Mouse (Mus musculus) embryonic stem cell, embryonic (primary cell): Measurements from ENCODE around the gene Tfpt.

Experiments used
- CTCF ChIA-PET, 4 experiments: fragments of 300-600 bp in 2 of 4; fragments of 350-600 bp in 2 of 4; sonication (Branson Sonifier 250); formaldehyde crosslinking; loops; one replicate each; lab custom pipeline; 2022; ENCODE audit warnings: inconsistent platforms in 2 of 4; lab: Charles Lee
- POLR2A ChIA-PET, 4 experiments: fragments of 300-600 bp in 2 of 4; fragments of 350-600 bp in 2 of 4; sonication (Branson Sonifier 250); formaldehyde crosslinking; loops; one replicate each; lab custom pipeline; 2022; ENCODE audit warnings: antibody characterized with exemption in 4 of 4, inconsistent platforms in 1 of 4; lab: Charles Lee

Gene Tfpt

DNA sequence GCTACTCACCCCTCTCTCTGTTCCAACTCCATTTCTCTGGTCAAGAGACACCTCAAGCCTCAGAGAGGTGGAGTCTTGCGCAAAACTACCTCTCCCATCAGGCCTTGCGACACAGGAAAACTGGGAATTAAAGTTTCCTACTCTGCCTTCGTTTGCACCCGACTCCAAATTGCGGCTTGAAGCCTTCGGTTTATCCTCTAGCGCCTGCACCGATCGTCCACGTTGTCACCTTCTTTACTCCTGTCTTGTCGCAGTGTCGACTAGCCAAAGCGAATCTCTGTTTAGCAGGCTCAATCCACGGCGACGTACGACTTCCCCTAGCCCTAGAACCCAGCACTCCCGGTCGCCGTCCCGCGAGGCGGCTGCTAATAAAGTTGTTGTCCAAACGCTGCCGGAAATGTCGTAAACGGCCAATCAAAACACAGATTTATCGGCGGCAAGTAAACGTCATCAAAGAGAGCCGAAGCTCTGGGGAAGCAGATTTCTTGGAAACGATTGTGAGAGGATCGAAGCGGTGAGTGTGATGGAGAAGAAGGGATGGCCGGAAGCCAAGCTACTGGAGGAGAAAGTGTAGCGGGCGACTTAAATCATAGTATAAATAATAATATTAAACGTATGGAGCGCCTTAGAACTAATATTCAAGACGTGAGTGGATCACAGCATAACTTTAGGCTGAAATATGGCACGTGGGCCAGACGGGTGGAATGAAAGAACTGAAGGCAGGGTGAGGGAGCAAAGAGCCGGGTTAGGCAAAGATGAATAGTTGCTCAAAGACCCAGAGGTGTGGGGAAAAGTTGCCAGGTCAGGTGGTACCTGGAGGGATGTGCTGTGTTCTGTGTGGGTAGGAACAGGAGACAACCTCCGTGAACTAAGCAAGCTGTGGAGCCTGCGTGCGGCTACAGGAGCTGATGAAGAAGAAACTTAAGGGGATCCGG, at the start of gene Tfpt, which contains the start of gene Prpf31:
Gene Tfpt, minus strand, starts transcription at position 387 of the 935 bp plus-strand sequence.
Gene Prpf31, plus strand, starts transcription at position 443 of the 935 bp plus-strand sequence.
- ChIA-PET POLR2A (interaction anchor here (0.6 to 30.5 kb wide), 51 partner anchors 8 to 1110 kb away, joined by 3 to 772 read pairs (median 5); partner anchors contain the start of genes Cnot3 (in 4 of the 4), Ndufa3 (in 4 of the 4), Leng1 (in 3 of the 4) and Mboat7 (in 3 of the 4)), CTCF (interaction anchor here (0.6 to 1.7 kb wide), 5 partner anchors 13 to 302 kb away, joined by 3 to 8 read pairs (median 5); partner anchors contain the start of gene Ndufa3 (in 3 of the 4))

DNA sequence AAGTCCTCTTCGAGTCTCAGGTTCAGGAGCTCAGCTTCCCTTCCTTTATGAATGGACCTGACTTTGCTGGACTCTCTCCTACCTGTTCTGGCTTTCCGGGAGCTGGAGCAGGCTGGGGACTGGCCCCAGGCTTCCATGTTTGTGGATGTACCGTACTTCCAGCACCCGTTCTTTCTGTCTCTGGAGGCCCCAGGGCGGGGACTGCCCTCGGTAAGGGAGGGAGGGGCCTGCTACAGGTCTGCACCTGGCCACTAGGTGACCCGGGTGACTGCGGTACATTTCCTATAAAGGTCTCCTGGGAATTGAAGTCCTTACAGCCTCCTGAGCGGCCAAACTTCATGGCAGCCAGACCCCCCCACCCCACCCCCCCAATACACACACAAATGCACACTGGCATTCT, 47.6 kb upstream of the Tfpt start, which contains the start of gene Tmc4:
Gene Tmc4, minus strand, starts transcription at position 212 of the 400 bp plus-strand sequence.
- ChIA-PET POLR2A (interaction anchor here (0.6 to 11.1 kb wide), 20 partner anchors 11 to 203 kb away, joined by 3 to 172 read pairs (median 4); partner anchors contain the start of genes Cnot3 (in 3 of the 4), Leng1 (in 3 of the 4), Mboat7 (in 3 of the 4) and Tsen34 (in 3 of the 4)), CTCF (interaction anchor here in 2 of 4 experiments (0.9 to 1.5 kb wide), 5 partner anchors 13 to 750 kb away, joined by 3 to 7 read pairs (median 3); partner anchors contain the start of genes Cnot3 (in 1 of the 2) and Tsen34 (in 1 of the 2))

DNA sequence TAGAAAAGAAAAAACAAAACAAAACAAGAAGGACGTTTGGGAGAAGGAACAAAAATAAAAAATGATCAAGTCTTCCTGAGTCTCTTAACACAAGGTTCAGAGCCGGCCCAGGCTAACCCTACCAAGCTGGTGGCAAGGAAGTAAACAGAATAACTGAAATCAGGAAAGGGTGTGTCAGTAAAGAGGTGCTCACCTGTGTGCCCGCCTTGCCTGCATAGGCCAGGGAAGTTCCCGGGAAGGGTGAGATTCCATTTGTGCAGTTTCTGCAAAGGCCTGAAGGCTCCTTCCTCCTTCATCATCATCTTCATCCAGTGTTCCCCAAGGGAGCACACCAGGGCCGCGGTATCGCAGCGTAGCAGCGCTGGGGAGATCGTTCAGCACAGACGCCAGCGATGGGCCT, 46.6 kb upstream of the Tfpt start:
- ChIA-PET CTCF (interaction anchor here in 3 of 4 experiments (0.5 to 1.5 kb wide), 5 partner anchors 10 to 795 kb away, joined by 3 to 4 read pairs (median 3); partner anchors contain the start of gene Cnot3 (in 1 of the 3)), POLR2A (interaction anchor here in 3 of 4 experiments (1.2 to 11.1 kb wide), 14 partner anchors 10 to 59 kb away, joined by 3 to 172 read pairs (median 13); partner anchors contain the start of genes Cnot3 (in 3 of the 3), Leng1 (in 2 of the 3), Mboat7 (in 2 of the 3) and Tsen34 (in 2 of the 3))

DNA sequence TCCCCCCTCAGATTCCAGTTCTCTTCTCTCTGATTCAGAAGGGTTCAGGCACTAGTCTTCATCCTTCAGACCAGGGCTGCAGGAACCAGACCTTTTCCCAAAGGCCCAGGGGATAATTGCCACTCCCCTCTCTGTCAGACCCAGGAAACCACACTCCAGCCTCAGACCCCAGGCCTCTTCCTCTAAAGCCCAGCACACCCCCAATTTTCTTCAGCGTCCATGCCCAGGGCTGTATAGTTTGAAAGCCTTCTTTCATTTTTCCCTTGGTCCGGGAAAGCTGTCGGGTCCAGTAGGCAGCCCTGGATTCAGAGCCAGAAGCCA, 45.5 kb upstream of the Tfpt start:
- CTCF ChIA-PET: interaction anchor here in 3 of 4 experiments (0.6 to 2.0 kb wide), 10 partner anchors 8 to 852 kb away, joined by 3 to 11 read pairs (median 4); partner anchors contain the start of genes Mboat7 (in 2 of the 3) and Tsen34 (in 2 of the 3)
- POLR2A ChIA-PET: interaction anchor here (0.6 to 11.1 kb wide), 20 partner anchors 9 to 1138 kb away, joined by 3 to 172 read pairs (median 5); partner anchors contain the start of genes Leng1 (in 3 of the 4), Tsen34 (in 3 of the 4), Mboat7 (in 2 of the 4) and Cnot3 (in 1 of the 4)

DNA sequence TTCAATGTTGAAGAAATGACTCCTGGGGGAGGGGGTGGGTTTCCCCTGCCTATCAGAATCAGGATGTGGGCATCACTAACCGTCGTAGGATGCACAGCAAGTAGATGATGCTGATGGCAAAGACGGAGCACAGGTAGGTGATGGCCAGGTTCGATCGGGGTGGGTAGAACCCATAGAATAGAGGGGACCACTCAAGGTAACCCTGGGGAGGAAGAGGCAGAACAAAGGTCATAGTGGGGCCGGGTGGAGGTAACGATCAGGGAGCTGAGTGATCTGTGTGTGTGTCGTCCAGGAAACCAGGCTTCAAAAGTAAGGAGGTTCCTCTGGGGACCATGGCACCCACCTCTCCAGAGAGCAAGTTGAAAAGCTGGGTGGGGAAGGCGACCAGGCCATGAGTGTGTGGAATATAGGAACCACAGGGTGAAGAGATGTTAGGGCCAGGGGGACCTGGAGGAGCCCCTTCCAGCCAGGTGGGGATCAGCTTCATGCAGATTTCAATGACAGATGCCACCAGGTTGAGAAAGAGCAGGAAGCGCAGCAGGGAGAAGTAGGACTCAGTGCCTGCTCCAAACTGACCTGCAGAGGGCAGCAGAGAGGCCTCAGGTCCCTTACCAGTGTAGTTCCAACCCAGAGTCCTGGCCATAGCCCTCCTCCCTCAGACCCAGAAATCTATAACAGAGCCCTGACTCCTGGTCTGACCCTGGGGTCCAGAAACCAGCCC, 44.9 kb upstream of the Tfpt start:
- POLR2A ChIA-PET: interaction anchor here (0.6 to 11.1 kb wide), 18 partner anchors 8 to 327 kb away, joined by 3 to 172 read pairs (median 5); partner anchors contain the start of genes Leng1 (in 4 of the 4), Tsen34 (in 3 of the 4), Mboat7 (in 2 of the 4) and Cnot3 (in 1 of the 4)

DNA sequence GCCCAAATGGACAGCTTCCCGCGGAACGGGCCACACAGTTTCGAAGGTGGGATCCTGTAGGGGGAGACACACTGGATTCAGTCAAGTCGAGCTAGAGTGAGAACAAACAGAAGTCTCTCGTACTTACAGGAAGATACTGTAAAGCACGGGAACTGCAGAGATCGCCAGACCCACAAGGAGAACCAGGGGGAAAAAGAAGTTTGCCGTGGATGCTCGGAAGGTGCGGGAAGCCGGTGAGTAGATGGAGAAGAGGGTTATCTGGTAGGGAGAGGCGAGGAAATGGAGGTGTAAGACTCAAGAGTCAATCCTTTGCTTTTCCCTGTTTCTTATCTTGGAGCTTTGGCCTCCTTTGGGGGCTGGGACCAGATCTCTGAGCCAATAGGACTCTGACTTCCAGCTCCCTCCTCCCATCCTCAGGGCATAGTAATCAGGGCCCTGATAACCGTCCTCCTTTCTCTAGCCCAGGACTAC, 37.2 kb upstream of the Tfpt start:
- ChIA-PET POLR2A (interaction anchor here (0.6 to 9.5 kb wide), 45 partner anchors 8 to 1346 kb away, joined by 3 to 161 read pairs (median 6); partner anchors contain the start of genes Cnot3 (in 3 of the 4), Mboat7 (in 3 of the 4), Tsen34 (in 3 of the 4) and Ndufa3 (in 2 of the 4)), CTCF (interaction anchor here (0.5 to 2.5 kb wide), 15 partner anchors 8 to 1493 kb away, joined by 3 to 11 read pairs (median 4); partner anchors contain the start of genes Mboat7 (in 1 of the 4), Ndufa3 (in 1 of the 4), Tnni3 (in 1 of the 4) and Tsen34 (in 1 of the 4))

More for the DNA sequence above, 44.9 kb upstream of the Tfpt start:
- CTCF ChIA-PET: interaction anchor here (0.6 to 2.0 kb wide), 11 partner anchors 9 to 796 kb away, joined by 3 to 11 read pairs (median 5); partner anchors contain the start of genes Mboat7 (in 3 of the 4), Tsen34 (in 3 of the 4) and Leng1 (in 2 of the 4)

DNA sequence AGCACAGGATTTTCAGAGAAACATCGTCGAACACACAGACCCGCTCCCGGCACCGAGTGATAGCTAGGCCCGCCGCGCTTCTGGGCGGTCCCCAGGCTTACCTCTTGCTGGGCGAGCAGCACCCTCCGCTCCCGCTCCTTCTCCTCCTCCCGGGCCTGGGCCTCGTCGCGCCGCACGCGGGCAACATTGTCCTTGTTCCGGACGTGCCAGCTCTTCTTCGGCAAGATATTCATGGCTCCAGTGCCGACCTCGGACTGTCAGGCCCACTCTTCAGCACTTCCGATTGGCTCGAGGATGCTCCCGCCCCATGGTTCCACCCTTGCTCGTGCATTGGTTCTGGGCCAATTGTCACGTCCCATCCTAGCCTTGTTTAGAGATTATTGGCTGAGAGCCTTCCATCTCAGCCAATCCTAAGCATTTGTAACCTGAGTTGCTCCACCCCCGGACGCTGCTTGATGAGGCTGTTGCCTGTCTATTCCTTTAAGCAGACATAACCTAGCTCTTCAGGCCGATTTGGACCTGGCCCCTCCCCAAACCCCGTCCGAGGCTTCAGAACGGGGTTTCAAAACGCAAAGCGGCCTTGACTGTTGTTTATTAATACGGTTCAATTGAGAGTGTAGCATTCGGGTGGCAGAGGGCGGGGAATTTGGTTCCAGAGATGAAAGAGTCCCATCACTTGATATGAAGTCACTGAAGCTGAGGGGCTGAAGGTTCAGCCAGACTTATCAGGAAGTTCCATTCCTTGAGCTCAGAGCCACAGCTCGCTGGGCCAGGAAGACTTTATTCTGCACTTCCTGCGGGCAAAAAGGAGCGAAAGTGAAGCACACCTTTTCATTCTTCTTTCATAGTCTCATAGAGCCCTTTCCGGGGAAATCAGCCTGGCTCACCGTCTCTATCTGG, 35.7 kb upstream of the Tfpt start, which contains the start of gene Leng1:
Gene Leng1, minus strand, starts transcription at position 626 of the 900 bp plus-strand sequence.
- ChIA-PET POLR2A (interaction anchor here (0.5 to 9.5 kb wide), 86 partner anchors 9 to 1348 kb away, joined by 3 to 161 read pairs (median 5); partner anchors contain the start of genes Cnot3 (in 4 of the 4), Mboat7 (in 4 of the 4), Tsen34 (in 4 of the 4) and Ndufa3 (in 3 of the 4)), CTCF (interaction anchor here (0.6 to 2.5 kb wide), 14 partner anchors 7 to 861 kb away, joined by 3 to 11 read pairs (median 4); partner anchors contain the start of genes Cdc42ep5 (in 1 of the 4), Cnot3 (in 1 of the 4) and Ndufa3 (in 1 of the 4))

DNA sequence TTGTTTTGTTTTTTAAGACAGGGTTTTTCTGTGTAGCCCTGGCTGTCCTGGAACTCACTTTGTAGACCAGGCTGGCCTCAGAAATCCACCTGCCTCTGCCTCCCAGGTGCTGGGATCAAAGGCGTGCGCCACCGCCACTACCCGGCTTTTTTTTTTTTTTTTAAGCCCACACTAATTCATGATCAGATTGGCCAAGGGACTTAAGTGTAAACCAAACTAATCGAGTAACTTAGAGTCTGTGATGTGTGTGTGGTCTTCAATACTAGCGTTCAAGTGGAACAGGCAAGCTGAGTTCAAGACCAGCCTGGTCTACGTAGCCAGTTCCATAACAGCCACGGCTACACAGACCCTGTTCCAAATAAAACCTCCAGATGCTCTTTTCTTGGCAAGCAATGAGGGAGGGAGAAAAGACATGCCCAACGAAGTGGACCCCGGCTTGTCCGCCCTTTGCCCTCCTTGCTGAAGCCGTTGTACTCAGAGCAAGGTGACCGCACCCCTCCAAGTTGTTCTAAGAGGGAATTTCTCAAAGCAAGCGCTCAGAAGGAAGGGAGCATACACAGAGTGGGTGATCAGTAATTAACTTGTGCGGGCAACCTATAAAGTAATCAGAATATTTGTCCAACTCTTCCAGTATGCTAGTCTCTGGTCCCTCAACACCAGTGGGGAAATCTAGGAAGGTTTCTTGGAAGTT, 34.9 kb upstream of the Tfpt start:
- CTCF ChIA-PET: interaction anchor here in 2 of 4 experiments (0.6 to 2.5 kb wide), 10 partner anchors 10 to 862 kb away, joined by 3 to 11 read pairs (median 4); partner anchors contain the start of genes Cdc42ep5 (in 1 of the 2) and Cnot3 (in 1 of the 2)
- POLR2A ChIA-PET: interaction anchor here (0.5 to 9.5 kb wide), 77 partner anchors 9 to 1202 kb away, joined by 3 to 161 read pairs (median 5); partner anchors contain the start of genes Cnot3 (in 4 of the 4), Mboat7 (in 4 of the 4), Tsen34 (in 4 of the 4) and Ndufa3 (in 3 of the 4)

DNA sequence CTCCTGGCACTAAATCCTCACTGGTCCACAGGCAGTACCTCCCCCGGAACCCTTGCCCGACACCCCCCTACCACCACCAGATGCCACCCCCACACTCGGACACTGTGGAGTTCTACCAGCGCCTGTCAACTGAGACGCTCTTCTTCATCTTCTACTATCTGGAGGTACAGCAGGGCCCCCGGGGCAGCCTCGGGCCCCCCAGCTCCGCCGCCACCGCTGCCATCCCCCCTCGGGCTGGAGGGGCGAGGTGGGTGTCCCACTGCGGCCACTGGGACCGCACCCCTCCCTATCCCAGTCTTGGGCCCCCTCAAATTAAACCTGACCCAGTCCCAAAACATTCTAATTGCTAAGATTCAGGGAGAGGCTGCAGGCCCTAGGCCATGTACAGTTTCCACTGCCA, 28.8 kb upstream of the Tfpt start:
- ChIA-PET CTCF (interaction anchor here in 3 of 4 experiments (0.7 to 1.5 kb wide), 4 partner anchors 8 to 18 kb away, joined by 3 read pairs; partner anchors contain the start of gene Cnot3 (in 1 of the 3)), POLR2A (interaction anchor here (0.6 to 23.7 kb wide), 21 partner anchors 8 to 951 kb away, joined by 3 to 772 read pairs (median 6); partner anchors contain the start of genes Cnot3 (in 4 of the 4), Mboat7 (in 3 of the 4), Tsen34 (in 3 of the 4) and Leng1 (in 2 of the 4))

DNA sequence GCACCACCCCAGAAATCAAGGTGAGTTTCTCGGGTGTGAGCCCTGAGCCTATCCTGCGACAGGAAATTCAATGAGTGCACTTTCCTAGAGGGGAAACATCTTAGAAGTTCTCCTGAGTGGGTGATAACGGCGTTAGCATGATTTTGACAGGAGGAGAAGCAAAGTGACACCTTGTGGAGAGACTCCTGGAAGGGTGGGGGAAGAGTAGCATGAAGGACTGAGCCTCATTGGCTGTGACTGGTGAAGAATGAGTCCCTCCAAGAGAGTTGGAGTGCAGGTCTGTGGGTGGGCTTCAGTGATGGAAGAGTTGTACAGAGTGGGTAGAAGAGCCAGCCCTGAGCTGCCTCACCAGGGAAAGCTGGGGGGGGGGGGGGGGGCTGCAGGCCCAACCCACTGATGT, 27.2 kb upstream of the Tfpt start:
- ChIA-PET CTCF (interaction anchor here in 3 of 4 experiments (0.7 to 1.2 kb wide), 3 partner anchors 10 to 217 kb away, joined by 3 to 10 read pairs (median 3); no protein-coding TSS in a partner anchor), POLR2A (interaction anchor here (0.8 to 23.7 kb wide), 14 partner anchors 8 to 1255 kb away, joined by 3 to 772 read pairs (median 46); partner anchors contain the start of genes Cnot3 (in 3 of the 4), Leng1 (in 3 of the 4), Mboat7 (in 2 of the 4) and Tsen34 (in 2 of the 4))

DNA sequence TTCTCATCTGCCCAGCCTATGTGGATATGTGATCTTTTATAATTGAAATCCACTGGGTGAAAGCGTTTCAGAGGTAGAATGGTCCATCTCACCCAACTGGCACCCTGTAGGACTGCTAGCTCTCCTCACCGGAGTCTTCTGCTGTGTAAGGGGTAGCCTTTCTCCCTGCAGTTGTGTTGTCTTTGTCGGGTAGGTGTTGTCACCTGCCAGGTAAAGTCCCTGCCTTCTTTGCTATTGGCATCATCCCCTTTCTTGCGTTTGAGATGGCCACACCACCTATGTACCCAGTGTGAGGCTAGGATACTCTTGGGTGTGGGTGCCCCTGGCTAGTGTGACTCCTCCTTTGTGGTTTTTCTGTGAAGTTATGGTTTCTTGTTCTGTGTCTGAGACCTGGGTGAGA, 16.9 kb upstream of the Tfpt start:
- ChIA-PET CTCF (interaction anchor here in 2 of 4 experiments (1.1 to 3.3 kb wide), 2 partner anchors 19 to 30 kb away, joined by 4 to 12 read pairs; partner anchors contain the start of genes Leng1 (in 1 of the 2), Ndufa3 (in 1 of the 2) and Oscar (in 1 of the 2)), POLR2A (interaction anchor here (0.6 to 30.5 kb wide), 38 partner anchors 6 to 1166 kb away, joined by 3 to 772 read pairs (median 19); partner anchors contain the start of genes Leng1 (in 3 of the 4), Mboat7 (in 3 of the 4), Prpf31 (in 3 of the 4) and Tfpt (in 3 of the 4))

DNA sequence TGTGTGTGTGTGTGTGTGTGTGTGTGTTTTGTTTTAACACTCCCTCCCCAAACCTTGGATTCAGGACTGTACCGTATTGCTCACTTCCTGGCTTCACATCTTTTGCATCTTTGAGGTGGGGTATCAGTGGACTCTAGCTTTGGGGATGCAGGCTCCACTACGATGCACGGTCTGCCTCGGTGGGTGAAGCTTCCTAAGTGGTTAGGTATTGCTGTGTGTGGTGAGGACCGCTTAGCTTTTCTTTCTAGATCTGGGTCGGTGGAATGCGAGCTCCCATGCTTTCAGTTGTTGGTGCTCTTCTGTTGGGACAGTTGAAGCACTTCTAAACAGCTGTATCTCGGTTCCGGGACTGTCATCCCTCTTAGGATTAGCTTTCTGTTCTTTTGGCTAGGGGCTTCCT, 16.5 kb upstream of the Tfpt start:
- POLR2A ChIA-PET: interaction anchor here (0.5 to 30.5 kb wide), 57 partner anchors 6 to 1192 kb away, joined by 3 to 772 read pairs (median 13); partner anchors contain the start of genes Leng1 (in 4 of the 4), Mboat7 (in 4 of the 4), Ndufa3 (in 3 of the 4) and Prpf31 (in 3 of the 4)
- CTCF ChIA-PET: interaction anchor here in 2 of 4 experiments (1.1 to 3.3 kb wide), 3 partner anchors 19 to 30 kb away, joined by 4 to 25 read pairs (median 12); partner anchors contain the start of genes Ndufa3 (in 2 of the 2), Leng1 (in 1 of the 2) and Oscar (in 1 of the 2)

DNA sequence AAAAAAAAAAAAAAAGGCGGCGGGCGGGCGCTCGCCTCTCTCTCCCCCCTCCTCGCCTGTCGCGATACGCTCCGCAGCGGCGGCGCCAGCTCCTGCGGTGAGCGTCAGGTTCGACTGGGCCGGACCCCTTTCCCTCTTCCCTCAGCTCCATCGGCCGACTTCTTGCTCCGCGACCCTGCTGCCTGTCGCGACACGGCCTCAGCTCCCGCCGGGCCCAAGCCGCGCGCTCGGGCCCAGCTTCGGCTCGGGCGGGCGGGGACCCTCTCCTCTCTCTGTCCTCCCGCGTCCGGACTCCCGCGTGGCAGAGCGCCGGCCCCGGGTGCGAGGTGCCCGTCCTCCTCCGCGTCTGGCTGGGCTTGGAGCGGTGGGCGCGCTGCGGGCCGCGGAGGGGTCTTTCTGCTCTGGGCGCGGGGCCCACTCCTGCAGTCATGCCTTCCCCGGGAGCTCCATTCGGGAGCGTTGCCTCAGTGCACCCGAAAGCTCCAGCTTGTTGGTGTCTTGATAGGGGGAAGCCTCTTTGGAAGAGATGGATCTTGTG, 15.8 kb upstream of the Tfpt start:
- ChIA-PET POLR2A (interaction anchor here (0.5 to 30.5 kb wide), 130 partner anchors 7 to 1455 kb away, joined by 3 to 772 read pairs (median 5); partner anchors contain the start of genes Leng1 (in 4 of the 4), Mboat7 (in 4 of the 4), Ndufa3 (in 4 of the 4) and Prpf31 (in 4 of the 4)), CTCF (interaction anchor here in 3 of 4 experiments (0.7 to 3.3 kb wide), 11 partner anchors 13 to 864 kb away, joined by 3 to 25 read pairs (median 5); partner anchors contain the start of genes Ndufa3 (in 2 of the 3), Leng1 (in 1 of the 3), Oscar (in 1 of the 3) and Tmc4 (in 1 of the 3))
